Mouse (Mus musculus) cortical plate, adult 2 months (tissue): ENCODE results near the gene Olfr576.

Experiments used
- CTCF ChIP-seq: fragments of 200-500 bp; IDR thresholded peaks from 2 replicates; pipeline ENCODE4 v1.5.1; 2011; ENCODE audit warnings: mild to moderate bottlenecking, control low read depth, low read length; ENCODE audit not compliant: insufficient read depth; ENCODE audit errors: extremely low read depth
- POLR2A ChIP-seq: fragments of 200-500 bp; IDR thresholded peaks from 2 replicates; pipeline ENCODE4 v1.6.1; 2011; ENCODE audit warnings: mild to moderate bottlenecking, low read length, control low read depth; ENCODE audit not compliant: insufficient read depth; ENCODE audit errors: extremely low read depth

GRCm38 (mm10) chr7:102975843-102976242 is 13.4 kb downstream of the Olfr576 start, which contains the start of gene Olfr577:
- TF ChIP-seq CTCF (no peak), POLR2A (no peak)
